Mouse (Mus musculus) bone marrow macrophage, adult 2 months (primary cell): ENCODE measurements at regions not wholly inside any gene's neighbourhood (a gene's known extent, or its start where the extent isn't known, plus 50 kb on each side); places are given as distances from the start of the nearest gene placed in this dataset.

Experiments
- H3K27ac ChIP-seq: 2 replicates; pipeline ENCODE4 v1.5.1; 2012; ENCODE audit warnings: low read depth, low read length; ENCODE audit not compliant: insufficient read depth
- H3K4me1 ChIP-seq: 2 replicates; pipeline ENCODE4 v1.6.1; 2012; ENCODE audit warnings: low read length; ENCODE audit not compliant: control insufficient read depth, insufficient read depth
- H3K4me3 ChIP-seq: 2 replicates; pipeline ENCODE4 v1.5.1; 2012; ENCODE audit warnings: mild to moderate bottlenecking, low read length, moderate library complexity; ENCODE audit not compliant: insufficient read depth
- CTCF ChIP-seq: IDR thresholded peaks from 2 replicates; pipeline ENCODE4 v1.5.1; 2012; ENCODE audit warnings: low read depth, mild to moderate bottlenecking, low read length, moderate library complexity
- POLR2A ChIP-seq: IDR thresholded peaks from 2 replicates; pipeline ENCODE4 v1.6.1; 2012; ENCODE audit warnings: mild to moderate bottlenecking, low read depth, low read length, borderline replicate concordance

DNA sequence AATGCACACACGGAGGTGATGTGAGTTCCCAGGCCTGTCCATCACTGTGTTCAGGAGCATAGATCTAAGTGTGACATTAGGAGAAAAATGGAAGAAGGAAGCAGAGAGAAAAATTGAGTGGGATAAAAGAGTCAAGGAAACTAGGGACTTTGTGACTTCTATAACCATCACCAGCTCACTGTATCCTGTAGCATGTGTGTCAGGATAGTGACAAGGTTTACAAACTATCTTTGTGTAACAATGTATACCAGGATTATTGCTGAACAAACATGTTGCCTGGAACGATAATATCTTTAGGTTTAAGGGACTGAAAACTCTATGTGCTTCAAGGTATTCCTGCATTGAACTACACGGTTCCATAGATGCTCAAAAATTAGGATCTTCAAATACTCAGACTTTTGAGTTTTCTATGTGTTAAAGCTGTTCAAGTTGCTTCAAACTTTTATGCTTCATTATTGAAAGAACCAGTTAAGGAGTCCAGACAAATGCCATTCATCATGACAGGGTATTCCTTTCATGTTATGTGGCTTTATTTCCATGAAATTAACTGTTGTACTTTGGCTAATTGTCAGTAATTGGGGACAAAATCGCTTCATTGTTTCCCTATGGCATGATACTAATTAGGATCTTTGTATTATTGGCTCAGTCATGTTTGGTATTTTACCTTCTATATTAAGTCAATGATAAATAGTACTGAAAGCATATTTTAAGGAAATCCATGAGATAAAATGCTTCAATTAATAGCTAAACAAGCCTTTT, 200.5 kb downstream of the Gm11146 start:
- Histone ChIP-seq H3K27ac (no peak overlapping the region), H3K4me1 (peaks cover 14% of the 10 kb centered on the region), H3K4me3 (no peak overlapping the region)
- TF ChIP-seq POLR2A = no peak
- TF ChIP-seq CTCF = no peak

GRCm38 (mm10) chr16:77400276-77400891, 201.5 kb downstream of the Gm11146 start:
- TF ChIP-seq CTCF (no peak), POLR2A (no peak)
- Histone ChIP-seq H3K4me3 (no peak overlapping the region), H3K4me1 (peaks cover 16% of the 10 kb centered on the region), H3K27ac (no peak overlapping the region)

DNA sequence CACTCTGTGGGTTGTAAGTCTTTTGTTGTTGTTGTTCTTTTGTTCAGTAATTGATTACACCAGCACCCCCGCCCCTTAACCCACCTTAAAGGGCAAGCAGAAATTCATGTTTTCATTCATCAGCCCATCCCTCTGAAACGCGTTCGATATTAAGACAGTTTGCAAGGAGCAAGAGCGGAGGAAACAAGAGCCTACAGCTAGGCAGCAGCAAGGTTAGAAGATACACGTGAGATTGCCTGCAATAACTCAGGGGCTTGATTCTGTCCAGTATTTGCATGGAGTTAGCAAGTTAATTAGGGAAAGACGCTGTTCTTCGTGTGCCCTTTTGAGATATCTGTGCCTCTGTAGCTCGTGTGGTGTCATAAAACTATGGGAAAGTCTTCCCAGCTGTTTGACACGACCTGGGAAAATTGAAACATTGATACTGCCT, 202.0 kb downstream of the Gm11146 start:
- peaks cover 17% of the 10 kb centered on the region for H3K4me1 ChIP-seq
- TF ChIP-seq POLR2A (no peak), CTCF (no peak)
- no peak overlapping the region for H3K27ac ChIP-seq
- H3K4me3 ChIP-seq = no peak overlapping the region

DNA sequence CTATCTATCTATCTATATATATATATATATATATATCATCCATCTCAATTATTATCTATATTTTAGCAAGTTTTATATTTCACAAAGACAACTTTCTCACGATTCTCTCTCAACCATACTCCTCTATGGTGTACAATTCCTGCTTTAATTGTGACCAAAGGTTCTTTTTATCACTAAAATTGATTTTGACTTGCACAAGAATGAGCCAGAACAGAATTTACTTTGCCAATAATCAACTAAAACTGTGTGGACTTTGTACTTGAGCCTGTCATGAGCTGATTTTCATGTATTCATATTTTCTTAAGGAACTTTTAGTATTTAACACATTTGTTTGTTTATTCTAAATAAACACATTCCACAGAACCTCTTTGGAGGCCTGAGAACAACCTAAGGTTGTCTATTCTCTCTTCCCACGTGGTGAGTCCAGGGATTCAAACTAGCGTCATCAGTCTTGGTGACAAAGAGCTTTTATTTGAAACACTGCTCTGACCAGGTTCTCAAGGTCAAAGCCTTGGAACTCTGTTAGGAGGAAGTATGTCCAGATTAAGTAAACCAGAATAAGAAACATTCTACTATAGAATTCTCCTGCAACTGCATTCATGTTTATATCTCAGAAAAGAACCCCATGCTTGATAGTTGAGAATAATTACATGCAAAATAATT, 207.7 kb downstream of the Gm11146 start:
- TF ChIP-seq POLR2A = no peak
- no peak for TF ChIP-seq CTCF
- Histone ChIP-seq H3K4me1 (peaks cover 17% of the 10 kb centered on the region), H3K4me3 (no peak overlapping the region), H3K27ac (no peak overlapping the region)

- peaks cover 16% of the 10 kb centered on the region for H3K4me1 ChIP-seq
- H3K4me3 ChIP-seq = no peak overlapping the region
- no peak for TF ChIP-seq CTCF
- TF ChIP-seq POLR2A = no peak
- no peak overlapping the region for H3K27ac ChIP-seq
These were observed 208.4 kb downstream of the Gm11146 start for GRCm38 (mm10) chr16:77393470-77393869.

GRCm38 (mm10) chr16:77392205-77392604, 209.7 kb downstream of the Gm11146 start:
- no peak overlapping the region for H3K4me3 ChIP-seq
- TF ChIP-seq POLR2A (no peak), CTCF (no peak)
- H3K4me1 ChIP-seq = peaks cover 14% of the 10 kb centered on the region
- H3K27ac ChIP-seq = no peak overlapping the region

DNA sequence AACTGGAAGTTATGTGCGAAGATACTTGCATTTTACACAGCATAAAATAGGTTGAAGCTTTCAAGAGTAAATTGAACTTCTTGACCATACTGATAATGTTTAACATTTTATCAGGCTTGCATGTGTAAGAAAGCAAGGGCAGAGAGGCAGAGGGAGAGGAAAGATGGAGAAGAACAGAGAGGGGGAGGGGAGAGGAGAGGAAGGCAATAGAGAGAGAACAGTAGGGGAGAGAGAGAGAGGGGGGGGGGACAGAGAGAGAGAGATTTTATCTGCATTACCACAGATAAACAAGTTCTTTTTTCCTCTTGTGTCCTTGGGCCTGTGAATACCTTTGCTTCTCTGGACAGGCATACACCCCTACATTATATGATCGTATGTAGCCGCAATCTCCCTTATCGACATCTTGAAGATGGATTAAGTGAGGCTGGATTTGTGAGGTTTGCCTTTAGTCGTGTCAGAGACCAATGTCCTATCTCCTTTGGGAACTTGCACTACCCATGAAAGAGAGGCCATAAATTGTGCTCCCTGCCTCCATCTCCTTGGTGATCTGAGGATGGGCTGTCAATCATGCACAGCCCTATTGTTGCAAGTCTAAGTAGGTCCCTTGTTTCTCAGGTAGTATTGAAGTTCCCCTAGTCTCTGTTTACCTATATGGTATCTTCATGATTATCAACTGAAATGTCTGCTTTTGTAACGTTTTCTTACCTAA, 217.7 kb downstream of the Gm11146 start:
- TF ChIP-seq POLR2A = no peak
- Histone ChIP-seq H3K4me3 (no peak overlapping the region), H3K27ac (no peak overlapping the region), H3K4me1 (peaks cover 4% of the 10 kb centered on the region; the same call in 1 of the 2 replicates)

GRCm38 (mm10) chr16:77382790-77383189, 219.1 kb downstream of the Gm11146 start:
- TF ChIP-seq POLR2A = no peak
- TF ChIP-seq CTCF = no peak
- Histone ChIP-seq H3K4me3 (no peak overlapping the region), H3K4me1 (peaks cover 7% of the 10 kb centered on the region), H3K27ac (no peak overlapping the region)

- Histone ChIP-seq H3K27ac (no peak overlapping the region), H3K4me3 (no peak overlapping the region), H3K4me1 (peaks cover 3% of the 10 kb centered on the region)
- TF ChIP-seq POLR2A (no peak), CTCF (no peak)
These were observed 229.1 kb downstream of the Gm11146 start for GRCm38 (mm10) chr16:77372768-77373167.

DNA sequence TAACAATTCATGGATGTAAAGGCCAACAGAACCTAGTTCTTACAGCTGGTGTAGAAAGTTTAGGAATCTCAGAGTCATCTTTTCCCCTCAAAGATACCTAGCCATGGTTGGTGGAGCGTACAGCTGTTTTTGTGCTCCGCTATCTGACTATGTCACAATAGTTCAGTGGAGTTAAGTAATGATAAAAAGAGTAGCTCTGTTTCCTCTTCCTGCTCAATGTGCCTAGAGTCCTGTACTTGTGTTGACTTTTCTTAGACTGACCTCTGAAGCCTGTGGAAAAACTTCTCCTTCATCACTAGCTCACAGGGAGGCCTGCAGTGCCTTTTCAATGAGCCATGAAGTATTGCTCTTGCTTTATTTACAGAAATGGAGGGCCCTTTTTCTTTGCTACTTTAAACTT, 232.1 kb downstream of the Gm11146 start:
- no peak overlapping the region for H3K27ac ChIP-seq
- no peak overlapping the region for H3K4me3 ChIP-seq
- H3K4me1 ChIP-seq = peaks cover 3% of the 10 kb centered on the region
- no peak for TF ChIP-seq CTCF
- TF ChIP-seq POLR2A = no peak
